Mouse (Mus musculus): Measurements from ENCODE around the gene 6030468B19Rik. TPM values are rescaled to one million over a fixed set of nuclear protein-coding genes. Genes with fewer than 3 reads are reported as not detected.

The 6030468B19Rik gene
- polyA plus RNA-seq, 2 experiments: 67.1 to 104 TPM

DNA sequence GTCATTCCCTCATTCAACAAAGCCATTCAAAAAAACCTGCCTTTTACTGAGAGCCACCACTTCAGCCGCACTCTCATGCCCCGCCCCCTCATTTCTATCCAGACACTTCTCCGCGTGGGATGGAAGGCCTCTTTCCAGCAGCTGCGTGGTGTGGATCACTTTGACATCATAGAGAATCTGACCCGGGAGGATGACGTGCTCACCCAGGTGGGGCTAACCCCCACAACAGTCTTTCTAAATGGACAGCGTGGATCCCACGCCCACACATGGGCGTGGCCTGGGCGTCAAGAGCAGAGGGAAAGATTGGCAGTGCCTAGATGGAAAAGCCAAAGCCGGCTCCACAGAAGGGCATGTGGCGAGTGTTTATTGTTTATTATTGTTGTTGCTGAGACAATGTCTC lies 38.8 kb downstream of the 6030468B19Rik start:
- H3K27ac ChIP-seq: no peak overlapping the region
- WGBS (ENCODE audit: insufficient replicate concordance): 27% methylated on average over 13 of the region's 13 CpGs

DNA sequence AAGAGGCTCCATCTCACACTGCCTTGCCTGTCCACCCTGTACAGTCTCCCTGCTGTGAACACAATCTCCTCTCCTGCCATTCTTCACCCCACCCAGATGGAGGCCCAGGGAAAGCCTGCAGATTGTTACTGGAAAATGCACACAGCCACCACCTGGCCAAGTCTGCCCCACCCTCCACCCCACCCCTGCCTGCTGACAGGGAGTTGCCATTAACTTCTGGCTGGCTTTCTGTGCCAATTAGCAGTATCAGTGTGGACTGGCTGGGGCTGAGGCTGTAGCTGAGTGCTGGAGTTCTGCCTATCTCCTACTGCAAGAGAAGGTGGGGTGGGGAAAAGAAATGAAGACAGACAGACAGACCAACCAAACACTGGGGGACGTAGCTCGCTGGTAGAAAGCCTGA lies 41.1 kb downstream of the 6030468B19Rik start:
- no peaks in the 10 kb centered on the region for H3K9me3 ChIP-seq (ENCODE audit: control insufficient read depth, low read length)
- no peaks in the 10 kb centered on the region for H3K36me3 ChIP-seq (replicated peaks; ENCODE audit: control insufficient read depth, insufficient read depth, low read depth)
- H3K4me1 ChIP-seq (replicated peaks; ENCODE audit: control insufficient read depth in 2 of 2, insufficient read depth in 2 of 2, low read length in 1 of 2): peaks cover 46 to 51% of the 10 kb centered on the region in 2 experiments
- H3K27ac ChIP-seq: peak overlapping the region; percentile 90
- peak overlapping the region; percentile 47 for H3K9ac ChIP-seq (replicated peaks)
- peak; percentile 63 for TF ChIP-seq EP300 (IDR thresholded peaks at IDR 0.05; ENCODE audit: low read depth)
- 0 out of 2 replicates have a peak, but pooled peaks have one; percentile 32 for TF ChIP-seq CTCF (IDR thresholded peaks at IDR 0.05; ENCODE audit: low read depth)
- H3K4me3 ChIP-seq (ENCODE audit: insufficient read depth in 1 of 2, low read depth in 2 of 2, low read length in 2 of 2): no peak overlapping the region
- ATAC-seq (ENCODE audit: insufficient read depth) (peak; percentile 96), DNase-seq (ENCODE audit: low read depth in 3 of 3, low spot score in 3 of 3) (peak; percentile 75 to 85 (median 78))
- H3K4me2 ChIP-seq (ENCODE audit: low read depth): peak overlapping the region; percentile 59
- 10% methylated on average over 2 of the region's 2 CpGs for WGBS (ENCODE audit: insufficient replicate concordance)
- no peaks in the 10 kb centered on the region for H3K27me3 ChIP-seq (ENCODE audit: control insufficient read depth, insufficient read depth, low read length)

More for the DNA sequence above, 38.8 kb downstream of the 6030468B19Rik start:
- no peak for ATAC-seq (ENCODE audit: insufficient read depth)
- 0 out of 2 replicates have a peak overlapping the region, but pooled peaks have one; percentile 5 for H3K9ac ChIP-seq (replicated peaks)
- peak overlapping the region; percentile 46 for H3K4me2 ChIP-seq (ENCODE audit: low read depth)
- H3K36me3 ChIP-seq (replicated peaks; ENCODE audit: control insufficient read depth, insufficient read depth, low read depth): no peaks in the 10 kb centered on the region
- DNase-seq (ENCODE audit: low read depth in 3 of 3, low spot score in 3 of 3): peak; percentile 64 to 76 (median 70)
- H3K27me3 ChIP-seq (ENCODE audit: control insufficient read depth, insufficient read depth, low read length): no peaks in the 10 kb centered on the region
- H3K9me3 ChIP-seq (ENCODE audit: control insufficient read depth, low read length): no peaks in the 10 kb centered on the region
- TF ChIP-seq CTCF (IDR thresholded peaks at IDR 0.05; ENCODE audit: low read depth) (no peak), EP300 (IDR thresholded peaks at IDR 0.05; ENCODE audit: low read depth) (no peak)
- peaks cover 48 to 63% of the 10 kb centered on the region in 2 experiments for H3K4me1 ChIP-seq (replicated peaks; ENCODE audit: control insufficient read depth in 2 of 2, insufficient read depth in 2 of 2, low read length in 1 of 2)
- H3K4me3 ChIP-seq (ENCODE audit: insufficient read depth in 1 of 2, low read depth in 2 of 2, low read length in 2 of 2): no peak overlapping the region

DNA sequence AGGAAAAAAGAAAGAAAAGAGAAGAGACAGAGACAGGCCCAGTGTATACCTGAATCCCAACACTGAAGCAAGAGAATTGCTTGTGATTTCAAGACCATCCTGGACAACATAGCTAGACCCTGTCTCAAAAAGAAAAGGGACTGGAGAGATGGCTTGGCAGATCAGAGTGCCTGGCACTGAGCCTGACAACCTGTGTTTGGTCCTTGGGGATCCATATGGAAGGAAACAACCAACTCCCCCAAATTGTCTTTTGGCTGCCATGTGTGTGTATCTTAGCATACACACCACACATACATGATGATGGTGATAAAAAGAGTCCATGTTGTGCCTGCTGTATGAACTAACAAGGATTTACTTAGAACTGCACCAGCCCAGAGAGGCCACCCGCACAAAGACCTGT lies 41.6 kb downstream of the 6030468B19Rik start:
- Histone ChIP-seq H3K27ac (peak overlapping the region; percentile 90), H3K36me3 (replicated peaks; ENCODE audit: control insufficient read depth, insufficient read depth, low read depth) (no peaks in the 10 kb centered on the region), H3K9ac (replicated peaks) (peak overlapping the region; percentile 47), H3K27me3 (ENCODE audit: control insufficient read depth, insufficient read depth, low read length) (no peaks in the 10 kb centered on the region), H3K4me2 (ENCODE audit: low read depth) (peak overlapping the region; percentile 59), H3K4me1 (replicated peaks; ENCODE audit: control insufficient read depth in 2 of 2, insufficient read depth in 2 of 2, low read length in 1 of 2) (peaks cover 46 to 48% of the 10 kb centered on the region in 2 experiments), H3K9me3 (ENCODE audit: control insufficient read depth, low read length) (no peaks in the 10 kb centered on the region), H3K4me3 (ENCODE audit: insufficient read depth in 1 of 2, low read depth in 2 of 2, low read length in 2 of 2) (no peak overlapping the region)
- peak; percentile 21; the same call in 1 of the 2 replicates for ATAC-seq (ENCODE audit: insufficient read depth)
- no peak for TF ChIP-seq CTCF (IDR thresholded peaks at IDR 0.05; ENCODE audit: low read depth)
- TF ChIP-seq EP300 (IDR thresholded peaks at IDR 0.05; ENCODE audit: low read depth): no peak
- WGBS (ENCODE audit: insufficient replicate concordance): 21% methylated on average over 1 of the region's 1 CpGs
- no peak for DNase-seq (ENCODE audit: low read depth in 3 of 3, low spot score in 3 of 3)

DNA sequence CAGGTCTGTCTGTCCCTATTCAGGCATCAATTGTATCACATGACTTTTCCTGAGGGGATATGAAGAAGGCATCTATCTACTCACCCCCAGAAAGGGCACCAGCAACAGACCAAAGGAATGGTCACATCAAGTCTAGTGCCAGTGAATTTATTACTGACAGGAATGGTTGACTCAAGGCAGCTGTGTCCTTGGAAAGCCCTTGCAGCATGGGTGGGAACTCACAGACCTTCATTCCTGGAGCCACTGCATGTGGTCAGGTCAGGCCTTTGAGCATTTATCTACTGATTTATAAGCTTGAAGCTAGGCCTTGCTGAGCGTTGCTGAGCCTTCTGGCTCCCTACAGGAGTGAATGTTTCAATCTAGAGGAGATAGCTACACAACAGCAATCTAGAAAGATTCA lies 43.5 kb downstream of the 6030468B19Rik start:
- Histone ChIP-seq H3K9ac (replicated peaks) (no peak overlapping the region), H3K27me3 (ENCODE audit: control insufficient read depth, insufficient read depth, low read length) (no peaks in the 10 kb centered on the region), H3K4me3 (ENCODE audit: insufficient read depth in 1 of 2, low read depth in 2 of 2, low read length in 2 of 2) (no peak overlapping the region), H3K27ac (peak overlapping the region; percentile 4; the same call in 1 of the 2 replicates), H3K9me3 (ENCODE audit: control insufficient read depth, low read length) (no peaks in the 10 kb centered on the region), H3K4me2 (ENCODE audit: low read depth) (no peak overlapping the region), H3K4me1 (replicated peaks; ENCODE audit: control insufficient read depth in 2 of 2, insufficient read depth in 2 of 2, low read length in 1 of 2) (peaks cover 46 to 48% of the 10 kb centered on the region in 2 experiments), H3K36me3 (replicated peaks; ENCODE audit: control insufficient read depth, insufficient read depth, low read depth) (no peaks in the 10 kb centered on the region)
- TF ChIP-seq CTCF (IDR thresholded peaks at IDR 0.05; ENCODE audit: low read depth): no peak
- no peak for TF ChIP-seq EP300 (IDR thresholded peaks at IDR 0.05; ENCODE audit: low read depth)
- DNase-seq (ENCODE audit: low read depth in 3 of 3, low spot score in 3 of 3): no peak
- ATAC-seq (ENCODE audit: insufficient read depth): no peak
- 50% methylated on average over 1 of the region's 1 CpGs for WGBS (ENCODE audit: insufficient replicate concordance)

DNA sequence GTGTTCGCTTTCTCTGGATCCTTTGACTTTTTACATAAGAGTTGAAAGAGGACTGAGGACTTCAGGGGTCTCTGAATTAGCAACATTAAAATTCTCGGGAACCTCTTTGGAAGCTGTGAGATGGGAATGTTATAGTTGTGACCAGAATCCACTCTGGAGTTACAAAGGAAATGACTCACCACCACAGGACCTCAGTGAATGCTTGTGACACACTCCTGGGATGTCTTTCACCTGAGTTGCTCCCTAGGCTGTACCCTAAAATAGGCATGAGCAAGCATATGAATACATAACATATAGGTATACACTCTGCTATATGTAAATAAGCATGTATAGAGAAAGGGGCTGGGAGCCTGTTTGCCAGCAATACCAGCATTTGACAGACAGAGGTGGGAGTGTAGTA lies 46.0 kb downstream of the 6030468B19Rik start:
- Histone ChIP-seq H3K4me1 (replicated peaks; ENCODE audit: control insufficient read depth in 2 of 2, insufficient read depth in 2 of 2, low read length in 1 of 2) (peaks cover 31 to 43% of the 10 kb centered on the region in 2 experiments), H3K4me3 (ENCODE audit: insufficient read depth in 1 of 2, low read depth in 2 of 2, low read length in 2 of 2) (no peak overlapping the region), H3K27me3 (ENCODE audit: control insufficient read depth, insufficient read depth, low read length) (no peaks in the 10 kb centered on the region), H3K9me3 (ENCODE audit: control insufficient read depth, low read length) (no peaks in the 10 kb centered on the region), H3K9ac (replicated peaks) (no peak overlapping the region), H3K4me2 (ENCODE audit: low read depth) (no peak overlapping the region), H3K36me3 (replicated peaks; ENCODE audit: control insufficient read depth, insufficient read depth, low read depth) (no peaks in the 10 kb centered on the region), H3K27ac (no peak overlapping the region)
- no peak for TF ChIP-seq CTCF (IDR thresholded peaks at IDR 0.05; ENCODE audit: low read depth)
- no peak for TF ChIP-seq EP300 (IDR thresholded peaks at IDR 0.05; ENCODE audit: low read depth)
- no peak for ATAC-seq (ENCODE audit: insufficient read depth)
- no peak for DNase-seq (ENCODE audit: low read depth in 3 of 3, low spot score in 3 of 3)
- WGBS (ENCODE audit: insufficient replicate concordance): 65% methylated on average over 2 of the region's 2 CpGs

All from liver, embryonic 14.5 days (tissue).